Mouse (Mus musculus): ENCODE data around the gene Midn.

The Midn gene

GRCm38 (mm10) chr10:80129846-80130245 is 18.2 kb upstream of the Midn start:
- peak in 1 of 2 experiments; percentile 21 for DNase-seq (ENCODE audit: low spot score in 2 of 2)

- DNase-seq (ENCODE audit: low spot score in 2 of 2): peak in 1 of 2 experiments; percentile 25
Measured at GRCm38 (mm10) chr10:80130403-80131031, 17.6 kb upstream of the Midn start.

GRCm38 (mm10) chr10:80131316-80131951 is 16.6 kb upstream of the Midn start:
- peak in 1 of 2 experiments; percentile 19 for DNase-seq (ENCODE audit: low spot score in 2 of 2)

DNA sequence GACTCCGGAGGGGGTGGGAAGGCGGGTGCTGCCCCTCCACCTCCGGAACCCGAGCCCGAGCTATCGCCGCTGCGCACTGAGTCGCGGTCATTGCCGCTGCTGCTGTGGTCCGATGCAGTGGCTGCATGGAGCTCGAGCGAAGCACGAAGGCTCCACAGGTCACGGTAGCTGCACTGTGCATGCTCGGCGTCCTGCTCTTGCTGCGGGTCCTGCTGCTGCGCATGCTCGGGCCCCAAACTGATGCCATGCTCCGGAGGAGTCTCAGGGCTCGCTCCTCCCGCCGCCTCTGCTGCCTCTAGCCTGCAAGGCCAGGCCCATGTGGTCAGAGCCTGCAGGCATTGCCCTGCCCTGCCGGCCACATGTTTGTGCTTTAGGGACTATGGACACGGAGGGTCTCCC is 16.1 kb upstream of the Midn start:
- DNase-seq (ENCODE audit: low spot score in 2 of 2): no peak

- DNase-seq (ENCODE audit: low spot score in 2 of 2): no peak
Measured at GRCm38 (mm10) chr10:80133226-80133849, 14.7 kb upstream of the Midn start.

- no peak for DNase-seq (ENCODE audit: low spot score in 2 of 2)
Measured at GRCm38 (mm10) chr10:80134421-80134820, 13.7 kb upstream of the Midn start.

GRCm38 (mm10) chr10:80135161-80135560 is 12.9 kb upstream of the Midn start:
- DNase-seq (ENCODE audit: low spot score in 2 of 2): no peak

- DNase-seq (ENCODE audit: low spot score in 2 of 2): no peak
Measured at GRCm38 (mm10) chr10:80135641-80136040, 12.4 kb upstream of the Midn start.

GRCm38 (mm10) chr10:80136179-80136951 is 11.7 kb upstream of the Midn start:
- no peak for DNase-seq (ENCODE audit: low spot score in 2 of 2)

- DNase-seq (ENCODE audit: low spot score in 2 of 2): no peak
Measured at GRCm38 (mm10) chr10:80136952-80137625, 11.0 kb upstream of the Midn start.

DNA sequence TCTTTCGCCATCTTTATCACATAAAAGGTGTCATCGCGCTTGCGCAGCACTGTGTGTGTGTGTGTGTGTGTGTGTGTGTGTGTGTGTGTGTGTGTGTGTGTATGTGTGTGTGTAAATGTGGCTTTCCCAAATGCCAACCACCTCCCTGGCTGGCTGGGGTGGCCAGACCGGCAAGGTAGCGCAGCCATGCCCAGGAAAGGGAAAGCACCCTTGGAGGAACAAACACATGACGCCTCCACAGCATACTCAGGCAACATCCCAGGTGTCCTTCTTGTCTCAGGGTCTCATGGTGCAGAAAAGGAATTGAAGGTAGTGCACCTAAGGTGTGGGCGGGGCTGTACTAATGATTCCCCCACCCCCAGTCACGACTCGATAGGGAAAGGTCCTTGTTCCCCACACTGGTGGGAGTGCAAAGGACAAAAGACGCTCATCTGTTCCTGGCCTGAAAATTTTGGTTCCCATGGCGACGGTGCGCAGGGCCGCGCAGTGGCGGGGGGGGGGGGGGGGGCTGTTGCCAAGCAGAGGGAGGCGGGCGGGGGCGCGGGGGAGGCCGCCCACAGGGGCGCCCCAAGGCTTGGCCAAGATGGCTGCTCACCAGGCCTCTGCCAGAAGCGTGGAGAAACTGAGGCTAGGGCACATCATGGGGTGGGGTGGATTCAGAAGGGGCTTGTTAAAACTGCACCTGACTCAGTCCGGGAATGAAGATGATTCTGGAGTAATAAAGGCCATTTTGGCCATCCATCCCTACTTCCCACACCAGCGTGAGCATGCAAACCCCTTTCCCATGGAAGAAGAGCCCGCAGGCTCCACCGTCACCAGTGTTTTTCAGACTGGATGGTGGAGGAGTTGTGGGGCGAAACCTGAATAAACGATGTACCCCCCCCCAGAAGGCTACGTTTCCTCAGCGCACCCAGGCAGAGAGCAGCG is 10.2 kb upstream of the Midn start:
- no peak for DNase-seq (ENCODE audit: low spot score in 2 of 2)

DNA sequence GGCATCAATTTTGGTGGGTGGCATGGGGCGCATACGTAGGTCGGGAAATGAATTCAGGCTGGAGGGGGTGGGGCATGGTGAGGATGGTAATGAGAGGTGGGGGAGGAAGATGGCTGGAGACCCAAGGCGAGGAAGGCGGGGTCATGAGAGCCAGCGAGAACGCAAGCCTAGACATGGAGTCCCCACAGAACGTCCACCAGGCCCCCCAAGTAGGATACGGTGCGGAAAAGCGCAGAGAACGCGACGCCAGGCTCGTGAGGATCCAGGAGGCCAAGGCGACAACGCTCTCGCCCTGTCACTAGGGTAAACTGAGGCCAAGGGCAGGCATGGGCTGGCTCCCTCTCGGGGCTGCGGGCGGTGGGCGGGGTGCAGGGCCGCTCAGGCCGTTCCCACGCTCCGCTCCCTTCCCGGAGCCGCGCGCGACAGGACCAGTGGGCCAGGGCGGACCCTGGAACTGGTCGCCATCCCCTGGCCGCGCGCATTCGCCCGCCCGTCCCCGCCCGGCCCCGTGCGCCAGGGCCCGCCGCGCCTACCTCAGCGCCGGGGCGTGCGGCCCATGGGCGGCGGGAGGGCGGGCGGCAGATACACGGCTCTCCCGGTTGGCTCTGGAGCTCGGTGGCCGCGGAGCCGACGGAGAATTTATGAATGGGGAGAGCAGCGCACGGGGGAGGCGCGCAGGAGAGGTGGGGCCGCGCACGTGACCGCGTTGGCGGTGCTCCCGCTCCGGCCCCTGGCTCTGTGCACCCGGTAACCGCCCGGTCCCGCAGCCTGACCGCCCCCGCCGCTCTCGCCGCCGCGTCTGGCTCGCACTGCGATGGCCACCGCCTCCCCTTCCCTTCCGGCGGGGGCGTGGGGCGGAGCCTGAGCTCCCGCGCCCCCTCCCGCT is 9.3 kb upstream of the Midn start, which contains the start of gene Atp5d:
Gene Atp5d, plus strand, starts transcription at position 80 of the 886 bp plus-strand sequence.
- DNase-seq (ENCODE audit: low spot score in 2 of 2): no peak

DNA sequence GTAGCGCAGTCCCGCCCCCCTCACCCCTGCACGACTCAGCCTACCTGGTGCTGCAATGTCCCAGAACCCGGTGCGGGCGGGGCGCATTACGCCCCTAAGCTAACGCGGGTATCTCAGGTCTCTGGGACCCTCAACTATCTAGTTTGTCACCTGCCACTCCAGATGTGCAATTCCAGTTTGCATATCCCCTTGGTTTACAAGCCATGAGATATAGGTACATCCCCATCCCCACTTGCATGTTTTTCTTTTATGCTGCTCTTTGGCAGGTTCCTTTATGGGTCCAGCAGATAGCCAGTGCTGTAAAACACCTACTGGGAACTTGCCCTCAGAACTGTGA is 8.7 kb upstream of the Midn start:
- DNase-seq (ENCODE audit: low spot score in 2 of 2): no peak

DNA sequence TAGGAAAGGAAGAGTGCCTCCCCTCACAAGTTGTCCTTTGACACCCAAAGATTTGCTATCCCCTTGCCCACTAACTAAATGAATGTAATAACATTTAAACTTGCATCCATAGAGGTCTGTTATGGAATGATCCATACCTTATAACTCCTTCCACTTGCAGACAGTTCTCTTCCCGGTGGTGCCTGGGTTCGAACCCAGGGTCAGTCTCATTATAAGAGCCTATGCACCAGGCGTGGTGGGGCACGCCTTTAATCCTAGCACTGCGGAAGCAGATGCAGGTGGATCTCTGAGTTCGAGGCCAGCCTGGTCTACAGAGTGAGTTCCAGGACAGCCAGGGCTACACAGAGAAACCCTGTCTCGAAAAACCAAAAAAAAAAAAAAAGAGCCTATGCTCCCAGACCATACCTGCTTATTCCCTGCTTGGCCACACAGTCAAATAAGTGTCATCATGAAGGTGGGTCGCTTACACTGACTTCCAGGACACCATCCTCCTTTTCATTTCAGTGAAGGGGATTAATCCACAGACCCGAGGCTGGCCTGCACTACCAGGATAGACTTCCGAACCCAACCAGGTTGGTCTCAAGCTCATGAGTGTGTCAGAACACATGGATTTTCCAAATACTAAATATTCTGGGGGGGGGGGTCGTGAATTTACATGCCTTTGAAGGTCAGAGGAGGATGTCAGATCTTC is 8.0 kb upstream of the Midn start:
- no peak for DNase-seq (ENCODE audit: low spot score in 2 of 2)

DNA sequence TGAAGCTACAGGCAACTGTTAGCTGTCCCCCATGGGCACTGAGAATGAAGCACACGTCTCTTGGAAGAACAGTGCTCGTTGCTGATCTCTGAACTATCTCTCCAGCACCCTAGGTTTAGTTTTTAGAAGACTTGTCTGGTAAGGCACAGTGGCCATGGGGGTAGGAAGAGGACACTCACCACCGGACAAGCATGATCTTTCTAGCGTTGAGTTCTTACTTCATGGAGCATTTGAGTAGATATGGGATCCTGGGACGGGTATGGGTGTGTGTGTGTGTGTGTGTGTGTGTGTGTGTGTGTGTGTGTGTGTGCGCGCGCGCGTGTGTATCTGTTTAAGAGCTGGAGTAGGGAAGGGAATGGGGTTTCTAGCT is 7.4 kb upstream of the Midn start, which contains the start of gene Cbarp:
Gene Cbarp, minus strand, starts transcription at position 170 of the 370 bp plus-strand sequence.
- no peak for DNase-seq (ENCODE audit: low spot score in 2 of 2)

DNA sequence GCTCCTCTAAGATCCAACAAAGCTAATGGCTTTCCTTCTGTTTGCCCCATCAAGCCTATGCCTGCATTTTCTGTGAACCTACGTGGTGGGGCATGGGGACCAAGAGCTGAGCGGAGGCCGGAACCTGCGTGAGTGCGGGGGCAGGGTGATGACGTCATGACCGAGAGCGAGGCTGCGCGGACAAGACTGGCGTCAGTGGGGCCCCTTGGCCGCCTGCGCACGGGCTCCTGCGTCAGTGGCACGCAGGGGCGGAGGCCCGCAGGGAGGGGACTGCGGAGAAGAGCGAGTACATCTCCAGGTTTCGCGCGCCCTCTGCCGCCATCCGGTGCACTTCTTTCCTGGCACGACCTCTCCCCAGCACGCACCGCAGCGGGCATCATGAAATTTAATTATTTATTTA is 6.8 kb upstream of the Midn start:
- DNase-seq (ENCODE audit: low spot score in 2 of 2): peak; percentile 94

DNA sequence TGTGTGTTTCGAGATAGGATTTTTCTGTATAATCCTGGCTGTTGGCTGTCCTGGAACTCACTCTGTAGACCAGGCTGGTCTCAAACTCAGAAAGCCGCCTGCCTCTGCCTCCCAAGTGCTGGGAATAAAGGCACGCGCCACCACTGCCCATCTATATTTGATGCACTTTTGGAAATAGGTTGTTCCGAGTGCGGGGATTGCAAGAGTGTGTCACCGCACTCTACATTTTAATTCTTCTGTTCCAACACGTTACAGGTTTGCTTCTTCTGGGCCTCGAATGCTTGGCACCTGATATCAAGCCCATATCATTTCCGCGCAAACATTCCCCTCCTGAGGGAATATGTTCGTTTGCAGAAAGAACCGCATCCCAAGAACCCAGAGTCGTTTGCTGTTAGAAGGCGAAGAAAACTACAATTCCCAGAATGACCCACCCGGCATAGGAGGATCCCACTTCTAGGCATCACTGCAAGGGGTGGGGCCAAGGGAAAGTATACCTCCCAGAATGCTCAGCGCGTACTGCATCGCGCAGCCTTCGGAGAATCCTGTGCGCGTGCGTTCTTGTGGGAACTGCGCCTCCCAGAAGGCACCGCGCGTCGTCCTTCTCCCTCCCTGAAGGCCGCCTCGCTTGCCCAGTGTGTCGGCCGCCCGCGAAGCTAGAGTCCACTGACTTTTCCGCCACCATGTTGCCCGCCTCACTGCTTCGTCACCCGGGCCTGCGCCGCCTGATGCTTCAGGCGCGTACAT is 6.1 kb upstream of the Midn start:
- DNase-seq (ENCODE audit: low spot score in 2 of 2): peak; percentile 90 to 93

DNA sequence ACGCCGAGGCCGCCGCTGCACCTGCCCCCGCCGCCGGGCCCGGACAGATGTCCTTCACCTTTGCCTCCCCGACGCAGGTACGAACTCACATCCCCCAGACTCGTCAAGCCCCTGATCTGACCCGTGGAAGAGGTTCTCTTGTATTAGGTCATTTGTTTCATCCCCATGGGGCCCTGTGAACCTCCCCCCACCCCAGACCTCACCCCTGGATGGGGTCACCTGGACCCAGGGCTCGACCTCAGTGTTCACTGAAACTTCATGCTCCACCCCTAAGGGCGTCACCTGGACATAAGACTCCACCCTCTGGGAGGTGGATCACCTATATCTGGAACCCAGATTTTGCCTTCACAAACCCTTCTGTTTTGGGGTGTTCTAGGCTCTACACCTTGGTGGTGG is 5.5 kb upstream of the Midn start:
- no peak for DNase-seq (ENCODE audit: low spot score in 2 of 2)

Data from urinary bladder, postnatal 4 days (tissue).